Mouse (Mus musculus) embryonic fibroblast, embryonic 13.5 days (primary cell): ENCODE data around the gene Fam213b.

ENCODE experiments used
- CTCF ChIP-seq: IDR thresholded peaks from 2 replicates; pipeline ENCODE4 v1.5.1; 2011; ENCODE audit warnings: mild to moderate bottlenecking, control low read depth, low read length, moderate library complexity, borderline replicate concordance; ENCODE audit not compliant: insufficient read depth
- POLR2A ChIP-seq: IDR thresholded peaks from 2 replicates; pipeline ENCODE4 v1.6.1; 2011; ENCODE audit warnings: low read depth, mild to moderate bottlenecking, control low read depth, low read length, moderate library complexity

GRCm38 (mm10) chr4:154922931-154923330, 24.0 kb upstream of the Fam213b start:
- TF ChIP-seq CTCF = no peak
- TF ChIP-seq POLR2A = no peak
